Mouse (Mus musculus): ENCODE measurements around the gene Gm21731. TPM values are rescaled to one million over a fixed set of nuclear protein-coding genes. Genes with fewer than 3 reads are reported as not detected.

The Gm21731 gene
- polyA plus RNA-seq, 1 experiment = not detected

GRCm38 (mm10) chr13:120278784-120279183 is 39.9 kb downstream of the Gm21731 start:
- TF ChIP-seq CTCF (IDR thresholded peaks at IDR 0.05; ENCODE audit: insufficient read depth, low read length) = no peak
- no peak for TF ChIP-seq POLR2A (IDR thresholded peaks at IDR 0.05; ENCODE audit: borderline replicate concordance, extremely low read depth, low read depth, low read length)

More at GRCm38 (mm10) chr13:120278784-120279183, 39.9 kb downstream of the Gm21731 start:
- H3K4me3 ChIP-seq (replicated peaks; ENCODE audit: extremely low read depth, low read depth, low read length) = no peak overlapping the region
- no peaks in the 10 kb centered on the region for H3K4me1 ChIP-seq (ENCODE audit: control insufficient read depth, insufficient read depth, low read length)
- WGBS = 82% methylated on average over 9 of the region's 9 CpGs
- no peak for DNase-seq

Other genes with a start within 250 kb of the Gm21731 start
- gene Gm36079, start 212.1 kb upstream of the Gm21731 start, polyA plus RNA-seq (2012; rRNA removed) = 0.45 TPM in 1 of 2 replicates, not detected in the other
- 1.7 and 2.8 TPM in 2 replicates for gene Gm21188, start 186.9 kb upstream of the Gm21731 start, polyA plus RNA-seq (2012; rRNA removed)
- gene Gm20767, start 98.9 kb upstream of the Gm21731 start, polyA plus RNA-seq (2012; rRNA removed) = not detected in 2 replicates
- gene Gm21818, start 66.7 kb upstream of the Gm21731 start, polyA plus RNA-seq (2012; rRNA removed) = not detected in 2 replicates
- 0.28 and 0.46 TPM in 2 replicates for gene Gm21762, start 23.2 kb upstream of the Gm21731 start, polyA plus RNA-seq (2012; rRNA removed)
- gene AF067061, start 24.0 kb downstream of the Gm21731 start, polyA plus RNA-seq (2012; rRNA removed) = not detected in 2 replicates
- gene BC147527, start 61.3 kb downstream of the Gm21731 start, polyA plus RNA-seq (2012; rRNA removed) = 0.28 and 0.38 TPM in 2 replicates
- not detected in 2 replicates for gene Tcstv3, start 77.8 kb downstream of the Gm21731 start, polyA plus RNA-seq (2012; rRNA removed)

Measured in lung, adult 2 months (tissue).